Mouse (Mus musculus): ENCODE measurements around the gene Anks6.
A peak's percentile ranks its signal among the peaks of the same experiment; 100 is the strongest.

Anks6 gene

DNA sequence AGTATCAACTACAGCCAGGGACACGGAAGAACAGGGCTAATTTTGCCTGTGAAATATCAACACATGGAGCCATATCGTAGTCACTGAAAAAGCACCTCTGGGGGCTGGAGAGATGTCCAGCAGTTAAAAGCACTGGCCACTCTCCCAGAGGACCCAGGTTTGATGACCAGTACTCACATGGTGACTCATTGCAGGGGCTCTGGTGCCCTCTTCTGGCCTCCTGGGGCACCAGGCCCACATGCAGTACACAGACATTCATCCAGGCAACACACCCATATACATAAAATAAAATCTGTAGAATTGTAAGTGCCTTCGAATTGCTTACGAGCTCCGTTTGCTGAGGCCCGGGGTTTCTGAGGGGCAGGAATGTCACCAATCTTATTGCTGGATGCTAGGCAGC is 10.3 kb downstream of the Anks6 start:
- no peak for DNase-seq (ENCODE audit: extremely low spot score, low spot score)

DNA sequence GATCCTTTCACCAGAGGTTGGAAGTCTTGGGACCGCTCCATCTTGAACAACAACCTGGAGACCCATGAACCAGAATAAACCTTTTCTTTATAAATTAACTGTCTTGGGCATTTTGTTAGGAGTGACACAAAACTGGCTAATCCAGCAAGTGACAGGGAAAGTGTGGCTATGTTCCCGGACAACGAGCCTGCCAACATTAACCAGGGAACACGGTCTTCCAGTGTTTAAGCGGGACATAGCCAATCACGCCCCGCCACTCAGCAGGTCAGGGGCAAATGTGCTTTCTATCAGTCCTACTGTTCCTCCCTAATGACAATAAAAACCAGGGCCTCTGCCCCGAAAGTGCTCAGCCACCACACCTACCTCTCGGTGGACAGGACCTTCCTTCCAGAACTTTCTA is 13.4 kb downstream of the Anks6 start:
- DNase-seq (ENCODE audit: extremely low spot score, low spot score), result no peak

DNA sequence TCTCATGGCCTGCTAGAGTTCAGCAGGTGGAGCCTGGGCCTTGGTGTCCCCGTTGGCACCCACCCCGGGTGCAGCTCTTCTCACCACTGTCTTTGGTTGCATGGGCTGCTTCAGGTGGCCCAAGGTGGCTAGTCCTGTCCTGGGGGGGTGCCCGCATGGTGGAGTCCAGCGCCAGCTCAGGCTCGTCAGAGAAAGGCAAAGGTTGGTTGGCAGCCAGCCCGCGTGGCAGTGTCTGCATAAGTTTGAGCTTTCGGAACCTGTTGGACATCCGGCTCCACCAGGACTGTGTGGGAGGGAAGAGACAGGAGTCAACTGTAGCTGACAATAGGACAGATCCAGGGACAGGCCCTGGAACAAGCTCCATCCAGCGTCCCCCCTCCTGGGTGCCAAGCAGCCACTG is 17.6 kb downstream of the Anks6 start:
- no peak for DNase-seq (ENCODE audit: extremely low spot score, low spot score)

DNA sequence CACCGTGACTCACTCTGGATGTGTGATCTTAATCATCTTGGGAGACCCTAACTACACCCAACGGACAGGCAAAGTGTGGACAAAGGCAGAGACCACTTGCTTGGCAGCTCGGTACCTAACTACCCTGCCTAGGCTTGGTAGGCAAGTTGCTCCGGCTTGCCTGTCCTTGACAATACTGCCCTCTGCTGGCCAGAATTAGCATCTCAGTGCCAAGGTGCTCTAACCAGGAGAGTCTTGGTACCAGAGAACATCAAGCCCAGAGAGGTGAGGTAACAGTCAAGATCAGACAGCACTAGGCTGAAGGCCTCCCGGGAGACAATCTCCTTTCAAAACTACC is 19.9 kb downstream of the Anks6 start:
- peak; percentile 86 for DNase-seq (ENCODE audit: extremely low spot score, low spot score)

DNA sequence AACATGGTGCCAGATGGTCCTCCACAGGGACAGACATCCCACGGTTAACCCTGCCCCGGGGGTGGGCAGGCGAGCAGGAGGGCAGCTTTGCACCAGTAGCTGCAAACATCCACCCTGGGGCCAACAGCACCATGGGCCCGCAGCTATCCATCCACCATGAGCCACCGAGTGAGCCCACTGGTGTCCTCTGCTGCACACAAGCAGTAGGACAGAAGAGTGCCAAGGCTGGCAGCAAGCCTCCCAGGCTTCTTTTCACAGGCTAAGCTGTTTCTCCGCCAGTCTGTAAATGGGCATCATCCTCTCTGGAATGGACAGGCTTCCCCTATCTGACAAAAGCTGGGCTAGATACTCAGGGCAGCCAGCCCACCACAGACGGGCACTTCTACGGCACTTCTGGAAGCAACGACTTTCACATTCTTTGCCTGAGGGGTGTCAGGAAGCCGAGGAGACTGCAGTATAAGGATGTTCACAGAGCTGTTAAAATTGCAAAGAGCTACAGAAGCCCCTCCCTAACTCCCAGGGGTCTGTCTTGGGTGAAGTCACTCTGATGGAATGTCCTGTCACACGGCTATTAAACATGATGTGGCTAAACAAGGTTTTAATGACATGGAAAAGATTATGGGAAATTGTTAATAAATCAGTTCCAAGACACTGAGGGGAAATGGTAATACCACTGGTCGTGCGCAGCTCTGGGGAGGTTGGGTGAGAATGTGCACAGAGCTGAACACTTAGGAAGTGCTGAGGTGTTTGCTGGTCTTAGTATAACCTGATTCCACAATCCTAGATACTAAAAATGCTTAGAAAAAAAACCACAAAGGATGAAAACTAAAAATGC is 20.5 kb downstream of the Anks6 start:
- DNase-seq (ENCODE audit: extremely low spot score, low spot score), result no peak

DNA sequence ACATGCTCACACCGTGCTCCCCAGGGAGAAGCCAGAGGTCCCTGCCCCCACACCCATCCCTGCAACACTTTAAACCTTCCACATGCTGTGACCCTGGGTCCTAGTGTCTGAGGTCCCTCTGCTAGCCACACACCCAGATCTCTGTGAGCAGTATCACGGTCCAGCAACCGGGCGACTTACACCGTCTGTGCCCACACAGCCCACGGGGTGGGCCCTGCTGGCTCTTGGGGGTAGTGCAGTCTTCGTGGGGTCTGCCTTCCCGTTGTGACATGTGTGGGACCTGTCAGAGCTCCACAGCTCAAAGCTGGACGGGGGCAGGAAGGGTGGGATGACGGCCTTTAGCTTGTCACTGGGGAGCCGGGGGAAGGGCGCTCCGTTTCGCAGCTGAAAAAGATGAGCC is 21.7 kb downstream of the Anks6 start:
- no peak for DNase-seq (ENCODE audit: extremely low spot score, low spot score)

DNA sequence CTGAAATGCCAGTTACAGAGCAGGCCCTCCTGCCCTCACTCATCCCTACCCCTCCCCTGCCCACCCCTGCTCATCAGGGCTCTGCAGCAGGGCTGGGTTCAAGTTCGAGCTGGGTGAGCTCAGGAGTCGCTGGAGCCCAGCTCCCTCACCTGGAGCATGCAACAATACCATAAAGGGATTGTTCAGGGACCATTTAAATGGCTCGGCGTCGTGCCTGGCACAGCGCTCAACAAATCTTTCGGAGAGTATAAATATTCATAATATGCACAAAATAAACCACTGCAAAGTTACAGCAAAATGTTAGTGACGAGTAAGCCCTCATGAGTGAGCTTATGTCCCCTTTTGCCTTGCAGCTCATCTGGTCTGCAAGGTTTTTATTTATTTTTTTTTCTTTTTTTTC is 25.1 kb downstream of the Anks6 start:
- no peak for DNase-seq (ENCODE audit: extremely low spot score, low spot score)

DNA sequence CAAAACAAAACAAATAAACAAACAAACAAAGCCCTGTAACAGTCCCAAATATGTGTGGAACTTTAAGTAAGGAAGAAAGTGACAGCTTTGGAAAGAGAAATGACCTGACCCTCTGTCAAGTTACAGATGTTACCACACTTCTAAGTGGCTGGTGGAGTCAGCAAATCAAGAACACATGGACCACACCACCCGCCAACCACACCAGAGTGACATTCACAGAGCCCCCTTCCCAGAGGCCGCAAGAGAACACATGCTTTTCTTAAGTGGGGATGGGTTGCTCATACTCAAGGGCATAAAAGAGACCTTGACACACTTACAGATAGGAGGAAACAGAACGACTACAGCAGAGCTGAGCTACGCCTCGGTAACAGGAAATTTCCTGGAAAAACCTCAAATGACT is 28.4 kb downstream of the Anks6 start:
- no peak for DNase-seq (ENCODE audit: extremely low spot score, low spot score)

DNA sequence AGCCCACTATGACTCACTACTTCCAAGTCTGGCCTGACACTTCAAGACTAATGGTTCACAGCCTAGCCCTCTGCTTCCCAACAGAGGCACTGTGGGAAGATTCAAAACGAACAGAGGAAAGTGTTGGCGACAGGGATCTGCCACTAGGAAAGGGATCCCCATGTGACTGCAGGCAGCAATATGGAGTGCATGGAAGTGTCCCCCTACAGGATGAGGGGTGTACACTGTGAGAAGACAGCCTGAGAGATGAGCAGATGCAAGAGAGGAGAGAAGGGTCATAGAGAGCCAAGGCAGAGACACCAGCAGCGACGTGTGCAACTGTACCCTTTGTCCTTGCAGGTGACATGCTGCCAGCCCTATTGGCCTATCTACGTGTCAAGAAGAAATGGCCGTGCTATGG is 33.3 kb downstream of the Anks6 start:
- DNase-seq (ENCODE audit: extremely low spot score, low spot score), result no peak

DNA sequence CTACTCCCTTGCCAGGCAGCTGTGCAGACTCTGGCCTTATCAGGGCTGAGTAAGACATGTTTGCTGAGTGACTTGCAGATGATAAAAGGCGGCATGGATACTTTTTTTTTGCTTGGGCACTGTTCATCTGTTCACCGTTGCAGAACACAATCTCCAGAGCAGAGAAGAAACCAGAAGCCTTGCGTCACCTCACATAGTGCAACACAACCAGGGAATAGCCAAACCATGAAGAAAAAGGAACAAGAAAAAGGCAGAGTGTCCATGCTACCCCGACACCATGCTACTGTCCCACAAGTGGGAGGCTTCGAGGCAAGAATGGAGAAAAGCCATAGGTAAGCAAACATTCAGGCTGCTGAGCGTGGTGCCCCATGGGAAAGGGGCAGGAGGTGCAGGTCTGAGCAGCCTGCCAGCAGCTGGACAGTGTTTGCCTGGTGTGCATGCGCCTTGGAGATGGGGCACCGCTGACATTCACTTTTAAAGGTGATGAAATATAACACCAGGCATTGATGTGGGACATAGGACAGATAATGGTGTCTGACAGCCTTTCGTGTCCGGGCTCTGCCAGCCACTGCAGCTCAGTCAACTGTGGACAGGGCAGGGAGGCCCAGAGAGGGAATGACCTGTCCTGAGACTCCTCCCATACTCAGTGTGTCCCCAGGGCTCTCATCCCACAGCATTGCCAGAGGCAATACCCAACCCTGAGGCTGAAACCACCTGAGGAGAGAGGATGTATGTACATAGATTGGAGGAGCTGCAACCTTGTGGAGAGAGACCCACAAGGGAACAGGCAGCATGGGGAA is 34.2 kb downstream of the Anks6 start:
- no peak for DNase-seq (ENCODE audit: extremely low spot score, low spot score)

DNA sequence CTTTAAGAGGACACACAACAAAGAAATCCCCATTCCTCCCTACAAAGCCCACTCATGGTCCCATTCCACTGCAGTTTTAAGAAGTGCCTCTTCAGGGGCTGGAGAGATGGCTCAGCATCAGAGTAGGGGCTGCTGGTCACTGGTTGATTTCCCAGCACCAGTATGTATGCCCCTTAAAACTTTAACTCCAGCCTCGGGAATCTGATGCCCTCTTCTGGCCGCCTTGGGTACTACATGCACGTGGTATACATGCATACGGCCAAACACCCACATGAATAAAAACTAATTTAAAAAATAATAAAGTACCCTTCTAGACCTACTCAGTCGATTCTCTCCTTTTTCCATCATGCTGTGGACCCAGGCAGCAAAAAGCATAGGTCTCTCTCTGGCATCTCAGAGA is 36.7 kb downstream of the Anks6 start:
- DNase-seq (ENCODE audit: extremely low spot score, low spot score), result peak; percentile 76

DNA sequence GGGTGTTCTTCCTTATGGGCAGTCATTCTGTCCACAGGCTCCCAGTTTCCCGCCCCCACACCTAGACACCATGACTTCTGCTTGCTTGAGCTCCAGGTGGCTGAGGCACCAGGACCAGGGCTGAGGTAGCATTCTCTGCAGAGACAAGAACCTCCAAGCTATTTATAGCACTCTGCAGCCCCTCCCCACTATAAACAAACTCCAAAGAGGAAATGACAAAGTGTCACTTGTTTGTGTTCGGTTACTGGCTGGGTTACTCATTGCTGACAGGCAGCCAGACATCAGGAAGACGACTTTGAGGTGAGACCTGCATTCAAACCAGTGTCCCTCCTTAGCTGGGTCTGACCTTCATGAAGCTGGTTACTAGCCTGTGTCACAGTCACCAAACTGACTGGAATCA is 42.1 kb downstream of the Anks6 start:
- no peak for DNase-seq (ENCODE audit: extremely low spot score, low spot score)

DNA sequence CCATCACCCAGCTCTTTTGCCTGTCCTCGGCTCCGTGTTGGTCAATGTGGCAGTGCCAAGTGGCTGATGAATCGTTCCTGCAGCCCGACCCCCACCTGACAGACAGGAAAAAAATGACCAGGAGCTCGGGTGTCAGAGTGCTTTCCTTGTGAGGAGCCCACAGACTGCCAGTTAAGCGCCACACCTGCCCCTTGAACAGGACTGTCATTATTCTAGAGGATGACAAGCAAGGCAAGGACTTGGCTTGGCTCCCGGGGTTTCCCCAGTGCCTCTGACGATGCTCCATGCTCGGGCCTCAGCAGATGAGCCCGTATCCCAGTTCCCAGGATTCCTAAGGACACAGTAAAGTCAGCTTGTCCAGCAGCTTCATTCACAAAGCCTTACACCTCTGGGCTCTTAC is 44.8 kb downstream of the Anks6 start:
- no peak for DNase-seq (ENCODE audit: extremely low spot score, low spot score)

DNA sequence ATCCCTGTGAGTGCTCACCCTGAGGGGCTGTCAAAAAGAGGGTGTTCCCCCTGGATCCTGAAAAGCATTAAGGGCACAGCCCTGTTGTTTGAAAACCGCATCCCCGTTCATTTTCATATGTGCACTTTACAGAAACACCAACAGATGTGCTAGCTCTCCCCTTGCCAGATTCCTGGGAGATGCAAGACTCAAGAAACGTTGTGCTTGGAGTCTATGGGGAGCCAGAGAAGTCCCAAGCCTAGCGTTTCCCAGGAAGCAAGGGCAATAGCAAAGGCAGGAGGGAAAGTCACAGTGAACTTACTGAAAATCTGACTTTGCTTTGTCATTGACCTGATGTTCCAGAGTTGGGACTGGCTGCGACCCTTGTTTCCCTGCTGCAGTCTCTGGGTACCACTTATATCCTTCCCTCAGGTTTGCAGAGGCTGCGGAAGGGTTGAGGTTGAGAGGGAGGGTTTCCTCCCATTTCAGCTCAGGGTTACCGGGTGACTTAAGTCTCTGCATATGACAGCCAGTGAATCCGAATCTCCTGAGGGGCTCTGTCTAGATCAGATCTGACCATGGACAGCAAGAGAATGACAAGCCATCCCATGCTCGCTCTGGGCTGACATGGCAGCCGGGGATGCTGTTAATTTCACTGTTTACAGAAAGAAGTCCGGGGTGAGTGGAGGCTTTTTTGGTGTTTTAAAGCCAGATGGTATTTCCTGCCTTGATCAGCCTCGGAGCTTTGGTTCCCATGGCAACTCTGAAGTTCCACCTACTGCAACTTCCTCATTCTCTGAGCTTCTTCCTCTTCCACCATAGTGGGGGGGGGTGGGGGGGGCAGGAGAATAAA is 46.6 kb downstream of the Anks6 start:
- no peak for DNase-seq (ENCODE audit: extremely low spot score, low spot score)

DNA sequence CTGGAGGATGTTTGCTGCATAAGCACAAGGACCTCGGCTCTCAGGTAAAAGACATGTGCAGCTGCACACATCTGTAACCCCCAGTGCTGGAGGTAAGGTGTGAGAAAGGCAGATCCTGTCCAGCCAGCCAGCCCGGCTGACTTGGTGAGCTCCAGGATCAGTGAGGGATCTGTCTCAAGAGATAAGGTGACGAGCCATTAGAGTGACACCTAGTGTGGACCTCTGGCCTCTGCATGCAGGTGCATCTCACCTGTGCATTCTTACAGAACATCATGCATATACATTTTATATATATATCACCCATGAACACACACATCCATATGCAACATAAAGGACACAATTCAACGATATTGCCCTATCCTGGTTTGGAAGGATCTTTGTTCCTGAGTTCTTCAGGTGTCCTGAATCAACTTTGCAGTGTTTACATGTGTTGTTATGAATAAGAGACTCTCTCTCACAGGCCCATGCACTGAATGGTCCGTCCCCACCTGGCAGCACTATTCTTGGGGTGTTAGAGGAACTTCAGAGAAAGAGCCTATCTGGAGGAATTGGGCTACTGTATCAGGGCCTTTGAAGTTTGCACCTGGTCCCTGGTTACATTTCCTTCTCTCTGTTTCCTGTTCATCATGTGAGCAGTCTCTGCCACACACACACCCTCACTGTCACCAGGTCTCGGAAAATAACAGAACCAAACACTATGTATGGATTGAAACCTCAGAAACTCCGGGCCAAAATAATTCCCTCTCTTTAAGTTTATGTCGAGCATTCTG is 56.4 kb downstream of the Anks6 start:
- DNase-seq (ENCODE audit: extremely low spot score, low spot score), result no peak

DNA sequence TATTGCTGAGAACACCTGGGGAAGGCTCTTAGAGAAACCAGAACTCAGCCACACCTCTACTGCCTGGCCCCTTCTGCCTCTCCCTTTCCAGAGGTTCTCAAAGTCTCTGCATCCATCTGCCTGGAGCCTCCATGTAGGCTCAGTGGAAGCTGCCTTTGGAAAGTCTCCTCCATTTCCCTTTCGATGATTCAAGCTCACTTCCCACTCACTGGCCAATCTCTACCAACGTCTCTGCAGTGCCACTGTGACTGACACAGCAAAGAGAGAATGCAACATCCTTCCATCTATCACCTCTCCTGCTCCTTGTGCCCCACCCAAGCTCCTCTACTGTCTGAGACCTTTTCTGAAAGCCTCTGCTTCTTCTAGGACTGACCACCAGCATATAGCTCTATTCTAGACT is 59.3 kb downstream of the Anks6 start:
- DNase-seq (ENCODE audit: extremely low spot score, low spot score), result no peak

DNA sequence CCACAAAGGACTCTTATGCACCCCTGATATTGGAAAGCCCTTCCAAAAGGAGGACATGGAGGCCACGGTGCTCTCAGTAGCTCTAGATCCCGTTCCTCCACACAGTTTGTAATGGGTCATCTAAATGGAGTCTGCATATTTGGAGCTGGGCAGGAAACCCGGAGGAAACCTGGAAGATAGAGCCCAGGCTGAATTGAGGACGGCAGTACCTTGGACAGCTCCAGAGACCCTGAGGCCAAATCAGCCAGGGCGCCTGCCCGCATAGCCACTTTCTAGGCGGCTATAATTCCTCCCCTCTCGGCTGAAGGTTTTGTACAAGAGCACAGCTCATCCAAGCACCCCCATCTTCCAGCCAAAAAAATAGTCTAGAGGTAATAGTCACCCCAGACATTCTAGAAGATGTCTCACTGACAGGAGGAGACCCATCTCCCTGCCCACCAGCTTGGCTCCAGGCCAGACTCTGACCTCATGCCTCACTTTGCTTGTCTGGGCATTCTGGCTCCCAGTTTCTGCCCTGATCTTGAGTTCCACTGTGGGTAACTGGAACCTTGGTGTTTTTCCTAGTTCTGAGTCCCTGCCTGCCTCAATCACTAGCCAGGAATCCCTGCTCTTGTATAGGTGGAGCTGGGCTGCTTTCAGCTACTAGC is 64.3 kb downstream of the Anks6 start:
- DNase-seq (ENCODE audit: extremely low spot score, low spot score), result peak; percentile 64

DNA sequence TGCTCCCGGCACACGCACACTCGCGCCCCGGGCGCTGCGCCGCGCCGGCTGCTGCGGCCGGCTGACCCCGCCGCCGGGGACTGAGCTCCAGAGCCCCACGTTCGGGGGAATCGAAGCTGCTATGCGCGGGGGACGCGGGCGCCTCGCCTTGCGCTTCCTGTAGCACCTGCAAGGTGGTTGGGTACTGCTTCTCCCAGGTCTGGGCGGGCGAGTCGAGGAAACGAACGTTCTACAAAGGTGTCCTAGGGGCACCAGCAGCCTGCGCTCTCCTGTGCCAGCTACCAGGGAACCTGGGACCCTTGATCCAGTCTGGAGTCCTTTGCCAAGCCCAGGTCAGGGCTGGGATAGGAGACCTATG is 65.3 kb downstream of the Anks6 start:
- DNase-seq (ENCODE audit: extremely low spot score, low spot score), result no peak

DNA sequence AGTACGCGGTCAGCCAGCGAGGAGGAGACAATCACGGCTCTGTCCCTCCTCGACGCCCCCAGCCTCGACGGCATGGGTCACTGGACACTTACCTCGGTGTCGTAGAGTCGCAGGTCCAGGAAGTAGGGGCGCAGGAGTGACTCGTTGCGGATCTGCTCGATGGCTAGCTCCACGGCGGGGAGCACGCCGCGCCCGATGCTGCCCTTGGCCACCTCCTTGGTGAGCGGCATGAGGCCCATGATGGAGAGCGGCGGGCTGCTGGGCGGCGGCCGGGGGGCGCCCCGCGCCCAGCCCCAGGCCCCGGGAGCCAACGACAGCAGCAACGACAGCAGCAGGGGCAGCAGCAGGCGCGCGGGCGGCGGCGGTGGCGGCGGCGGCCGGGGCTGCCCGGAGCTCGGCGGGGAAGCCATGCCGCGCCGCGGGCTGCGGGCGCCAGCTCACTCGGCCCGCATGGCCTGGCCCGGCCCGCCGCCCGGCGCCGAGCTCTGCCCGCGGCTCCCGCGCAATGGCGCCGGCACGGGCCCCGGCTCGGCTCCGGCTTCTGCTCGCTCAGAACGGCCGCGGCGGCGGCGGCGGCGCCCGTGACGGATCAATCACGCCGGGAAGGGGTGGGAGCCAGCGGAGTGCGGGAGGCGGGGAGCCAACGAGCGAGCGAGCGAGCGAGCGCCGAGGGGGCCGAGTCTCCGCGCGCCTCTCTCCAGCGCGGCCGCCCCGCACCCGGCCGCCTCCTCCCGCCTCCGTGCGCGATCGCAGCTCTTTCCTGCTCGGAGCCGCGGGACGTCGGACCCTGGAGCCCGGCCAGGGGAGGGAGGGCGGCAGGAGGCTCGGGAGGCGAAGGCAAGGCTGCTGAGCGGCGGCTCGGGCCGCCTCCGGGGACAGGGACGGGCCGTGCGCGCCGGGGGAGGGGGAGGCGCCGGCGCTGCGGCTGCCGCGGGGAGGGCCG is 65.9 kb downstream of the Anks6 start, which contains the start of gene Gabbr2:
Gene Gabbr2, minus strand, starts transcription at position 858 of the 943 bp plus-strand sequence.
- DNase-seq (ENCODE audit: extremely low spot score, low spot score), result peak; percentile 52

All from neural tube, embryonic 10.5 days (tissue).